Mouse (Mus musculus) stomach, postnatal 0 days (tissue): Measurements from ENCODE around the gene Apom. TPM values are rescaled to one million over a fixed set of nuclear protein-coding genes. Genes with fewer than 3 reads are reported as not detected.
A peak's percentile ranks its signal among the peaks of the same experiment; 100 is the strongest.

Experiments
- ATAC-seq: fragments of 200-750 bp; cut with Nextera tagmentation; 2 replicates; pipeline ENCODE4 v1.8.0; 2017; ENCODE audit not compliant: low FRiP score, low TSS enrichment
- DNase-seq: peaks from one replicate; pipeline ENCODE4 v3.0.0-alpha.2; 2016; ENCODE audit warnings: low spot score
- H3K27ac ChIP-seq: fragments of 300-500 bp; sonication (generic); replicated peaks from 2 replicates; pipeline ENCODE4 v1.5.1; 2014; ENCODE audit warnings: mild to moderate bottlenecking, control low read depth
- H3K27me3 ChIP-seq: fragments of 300-500 bp; sonication (generic); 2 replicates; pipeline ENCODE4 v1.6.1; 2014; ENCODE audit warnings: low read length; ENCODE audit not compliant: control insufficient read depth, insufficient read depth
- H3K36me3 ChIP-seq: fragments of 300-500 bp; sonication (generic); 2 replicates; pipeline ENCODE4 v1.6.1; 2014; ENCODE audit warnings: low read length, mixed read lengths; ENCODE audit not compliant: control insufficient read depth, insufficient read depth
- H3K4me1 ChIP-seq: fragments of 300-500 bp; sonication (generic); replicated peaks from 2 replicates; pipeline ENCODE4 v1.6.1; 2014; ENCODE audit warnings: antibody characterized with exemption; ENCODE audit not compliant: control insufficient read depth, insufficient read depth
- H3K4me2 ChIP-seq: fragments of 300-500 bp; sonication (generic); replicated peaks from 2 replicates; pipeline ENCODE4 v1.6.1; 2014; ENCODE audit warnings: low read depth, mild to moderate bottlenecking, control low read depth, moderate library complexity
- H3K4me3 ChIP-seq: fragments of 300-500 bp; sonication (generic); 2 replicates; pipeline ENCODE4 v1.5.1; 2014; ENCODE audit warnings: low read depth, low read length, control low read depth
- H3K9ac ChIP-seq: fragments of 300-500 bp; sonication (generic); 2 replicates; pipeline ENCODE4 v1.6.1; 2014; ENCODE audit warnings: mild to moderate bottlenecking, low read length, control low read depth, mixed read lengths
- H3K9me3 ChIP-seq: fragments of 300-500 bp; sonication (generic); 2 replicates; pipeline ENCODE4 v1.6.1; 2016; ENCODE audit warnings: low read length; ENCODE audit not compliant: control insufficient read depth
- CTCF ChIP-seq: IDR thresholded peaks from 2 replicates; pipeline ENCODE4 v1.5.1; 2016; ENCODE audit warnings: antibody characterized with exemption, low read depth, mild to moderate bottlenecking, moderate library complexity
- EP300 ChIP-seq: optimal IDR thresholded peaks from 2 replicates; pipeline ENCODE3; 2016; ENCODE audit warnings: antibody characterized with exemption
- WGBS: fragments of 180-500 bp; shearing (Covaris S2); extraction: QIAGEN DNeasy Blood & Tissue Kit; methylation state at CpG from one replicate; pipeline ENCODE4 v1.1.7; 2014; 5-methylcytosine and 5-hydroxymethylcytosine counted together
- polyA plus RNA-seq: library from polyadenylated mRNA; unstranded; fragments of >200 nt; fragmentation: Nextera tagmentation; extraction: Ambion mirVana; gene quantifications from 2 replicates; pipeline ENCODE4 v1.2.1, GENCODE M21; 2015

Gene Apom
- polyA plus RNA-seq, 1 experiment from 2014 or later = 1.3 TPM

GRCm38 (mm10) chr17:35147922-35148639 is 16.2 kb upstream of the Apom start:
- Histone ChIP-seq H3K36me3 (peaks cover 71% of the 10 kb centered on the region), H3K4me2 (no peak overlapping the region), H3K27me3 (no peaks in the 10 kb centered on the region), H3K27ac (0 out of 2 replicates have a peak overlapping the region, but pooled peaks have one; percentile 35), H3K9ac (no peak overlapping the region), H3K9me3 (no peaks in the 10 kb centered on the region), H3K4me3 (no peak overlapping the region), H3K4me1 (no peaks in the 10 kb centered on the region)
- 56% methylated on average over 5 of the region's 5 CpGs for WGBS
- TF ChIP-seq CTCF = no peak
- no peak for TF ChIP-seq EP300
- no peak for ATAC-seq
- no peak for DNase-seq

DNA sequence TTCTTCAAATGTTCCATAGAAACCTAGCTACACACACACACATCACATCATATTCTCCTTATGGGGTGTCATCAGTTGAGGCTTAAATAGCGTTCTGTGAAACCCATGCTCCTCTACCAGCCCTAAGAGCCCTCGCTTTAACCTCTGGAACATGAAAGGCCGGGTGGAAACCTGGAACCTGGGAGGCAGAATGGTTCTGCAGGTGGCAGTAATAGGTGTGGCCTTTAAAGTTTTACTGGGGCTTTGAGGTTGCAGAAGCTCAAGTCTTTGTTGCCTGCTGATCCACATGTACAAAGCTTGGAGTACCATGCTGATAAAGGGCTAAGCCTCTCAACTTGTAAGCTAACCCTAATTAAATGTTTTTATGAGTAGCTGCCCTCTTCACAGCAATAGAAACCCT is 15.5 kb upstream of the Apom start:
- H3K36me3 ChIP-seq = peaks cover 71% of the 10 kb centered on the region
- no peak overlapping the region for H3K4me3 ChIP-seq
- H3K4me2 ChIP-seq = no peak overlapping the region
- H3K27ac ChIP-seq = no peak overlapping the region; the same call in 1 of the 2 replicates
- ATAC-seq (no peak), DNase-seq (no peak)
- no peaks in the 10 kb centered on the region for H3K27me3 ChIP-seq
- 37% methylated on average over 3 of the region's 3 CpGs for WGBS
- TF ChIP-seq CTCF (no peak), EP300 (no peak)
- no peak overlapping the region for H3K9ac ChIP-seq
- no peaks in the 10 kb centered on the region for H3K4me1 ChIP-seq
- no peaks in the 10 kb centered on the region for H3K9me3 ChIP-seq

GRCm38 (mm10) chr17:35146139-35146538 is 14.3 kb upstream of the Apom start:
- TF ChIP-seq EP300 = no peak
- Histone ChIP-seq H3K36me3 (peaks cover 74% of the 10 kb centered on the region), H3K9me3 (no peaks in the 10 kb centered on the region), H3K9ac (no peak overlapping the region; the same call in 1 of the 2 replicates), H3K4me2 (no peak overlapping the region), H3K27ac (peak overlapping the region; percentile 40; the same call in 1 of the 2 replicates), H3K27me3 (no peaks in the 10 kb centered on the region), H3K4me1 (no peaks in the 10 kb centered on the region), H3K4me3 (no peak overlapping the region)
- ATAC-seq (no peak), DNase-seq (no peak)
- WGBS = 73% methylated on average over 5 of the region's 5 CpGs

- TF ChIP-seq EP300 = no peak
- no peak for TF ChIP-seq CTCF
- H3K27me3 ChIP-seq = no peaks in the 10 kb centered on the region
- 85% methylated on average over 6 of the region's 6 CpGs for WGBS
- no peak overlapping the region for H3K4me3 ChIP-seq
- no peak for ATAC-seq
- no peak overlapping the region for H3K27ac ChIP-seq
- peaks cover 64% of the 10 kb centered on the region for H3K36me3 ChIP-seq
- H3K9me3 ChIP-seq = no peaks in the 10 kb centered on the region
- DNase-seq = no peak
- no peaks in the 10 kb centered on the region for H3K4me1 ChIP-seq
- H3K4me2 ChIP-seq = no peak overlapping the region
- H3K9ac ChIP-seq = no peak overlapping the region
These were observed 10.1 kb upstream of the Apom start for GRCm38 (mm10) chr17:35141971-35142370.

DNA sequence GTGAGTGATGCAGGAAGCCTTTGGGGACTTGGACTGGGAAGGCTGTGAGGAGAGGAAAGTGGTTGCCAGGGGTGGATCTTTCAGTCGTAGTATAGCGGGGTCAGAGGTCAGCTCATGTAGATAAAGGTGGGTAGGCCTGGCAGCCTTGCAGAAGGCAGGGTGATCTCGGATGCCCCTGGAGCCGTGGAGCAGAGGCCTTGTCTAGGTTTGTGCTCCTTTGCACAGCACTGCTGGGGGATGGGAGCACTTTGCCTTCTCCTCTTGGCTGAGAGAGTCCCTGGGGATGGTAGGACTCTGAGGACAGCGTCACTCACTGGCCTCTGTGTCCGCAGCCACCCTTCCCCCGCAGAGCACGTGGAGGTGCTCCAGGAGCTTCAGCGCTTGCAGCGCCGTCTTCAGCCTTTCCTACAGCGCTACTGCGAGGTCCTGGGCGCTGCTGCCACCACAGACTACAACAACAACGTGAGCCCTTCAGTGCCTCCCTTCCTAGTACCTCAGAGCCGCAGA is 8.7 kb upstream of the Apom start:
- no peak for ATAC-seq
- no peak for DNase-seq
- no peak overlapping the region for H3K4me2 ChIP-seq
- H3K9ac ChIP-seq = no peak overlapping the region
- TF ChIP-seq EP300 = no peak
- no peak for TF ChIP-seq CTCF
- no peak overlapping the region for H3K27ac ChIP-seq
- no peak overlapping the region for H3K4me3 ChIP-seq
- H3K4me1 ChIP-seq = no peaks in the 10 kb centered on the region
- H3K36me3 ChIP-seq = peaks cover 53% of the 10 kb centered on the region
- WGBS = 77% methylated on average over 16 of the region's 16 CpGs
- H3K27me3 ChIP-seq = no peaks in the 10 kb centered on the region
- H3K9me3 ChIP-seq = no peaks in the 10 kb centered on the region

DNA sequence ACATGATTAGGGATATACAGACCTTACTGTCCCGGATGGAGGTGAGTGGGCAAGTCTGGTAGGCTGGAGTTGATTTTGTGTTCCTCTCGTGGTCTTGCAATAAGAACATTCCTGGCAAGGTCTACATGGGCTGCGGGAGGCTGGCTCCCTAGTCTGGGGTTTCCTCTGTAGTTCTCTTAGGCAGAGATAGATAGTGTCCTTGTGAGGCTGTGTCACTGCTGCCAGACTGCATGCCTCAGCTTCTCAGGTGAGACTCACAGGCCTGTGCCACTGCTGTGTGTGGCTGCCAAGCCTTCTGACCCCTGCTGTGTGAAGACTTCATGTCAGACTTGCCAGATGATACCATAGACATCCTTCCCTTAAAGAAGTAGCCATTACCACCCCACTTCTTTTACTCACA is 7.4 kb upstream of the Apom start:
- Histone ChIP-seq H3K27me3 (no peaks in the 10 kb centered on the region), H3K9ac (no peak overlapping the region), H3K27ac (no peak overlapping the region), H3K4me3 (no peak overlapping the region), H3K4me2 (no peak overlapping the region), H3K9me3 (no peaks in the 10 kb centered on the region), H3K36me3 (peaks cover 42% of the 10 kb centered on the region), H3K4me1 (no peaks in the 10 kb centered on the region)
- TF ChIP-seq EP300 (no peak), CTCF (no peak)
- DNase-seq (no peak), ATAC-seq (no peak)
- WGBS = 92% methylated on average over 3 of the region's 3 CpGs
